Mouse (Mus musculus): ENCODE measurements around the gene Defb15. TPM values are rescaled to one million over a fixed set of nuclear protein-coding genes. Genes with fewer than 3 reads are reported as not detected.
"Not testable (repeated sequence)": the region's sequence is repeated elsewhere in the genome, so short reads cannot be mapped to it uniquely, and the experiment has no call there.

The Defb15 gene
- polyA plus RNA-seq (2015; fragmentation: Nextera tagmentation; extraction: Ambion mirVana) = not detected in 2 replicates

GRCm38 (mm10) chr8:21932610-21933009 lies at the start of gene Defb15:
Defb15 (minus strand) TSS chr8:21932710.
- Histone ChIP-seq H3K4me2 (replicated peaks) (no peak within 1 kb of the TSS), H3K4me1 (replicated peaks) (no peaks in the 10 kb centered on the region), H3K9me3 (no peaks in the 10 kb centered on the region), H3K9ac (no peak within 1 kb of the TSS), H3K36me3 (no peaks in the 10 kb centered on the region), H3K27me3 (replicated peaks) (no peaks in the 10 kb centered on the region), H3K27ac (no peak within 1 kb of the TSS), H3K4me3 (replicated peaks) (no peak within 1 kb of the TSS)
- WGBS = 89% methylated on average over 6 of the region's 6 CpGs
- ATAC-seq = no peak

- Histone ChIP-seq H3K4me2 (replicated peaks) (no peak overlapping the region), H3K9ac (no peak overlapping the region), H3K4me1 (replicated peaks) (no peaks in the 10 kb centered on the region), H3K36me3 (no peaks in the 10 kb centered on the region), H3K4me3 (replicated peaks) (no peak overlapping the region), H3K9me3 (no peaks in the 10 kb centered on the region), H3K27me3 (replicated peaks) (no peaks in the 10 kb centered on the region), H3K27ac (no peak overlapping the region)
- WGBS = 60% methylated on average over 8 of the region's 8 CpGs
- no peak for ATAC-seq
Measured at GRCm38 (mm10) chr8:21981664-21982337, 49.3 kb upstream of the Defb15 start.

- H3K4me1 ChIP-seq (replicated peaks) = no peaks in the 10 kb centered on the region
- 68% methylated on average over 4 of the region's 4 CpGs for WGBS
- H3K4me3 ChIP-seq (replicated peaks) = no peak overlapping the region
- no peak overlapping the region for H3K9ac ChIP-seq
- no peak overlapping the region for H3K4me2 ChIP-seq (replicated peaks)
- H3K27ac ChIP-seq = no peak overlapping the region
- no peaks in the 10 kb centered on the region for H3K27me3 ChIP-seq (replicated peaks)
- H3K9me3 ChIP-seq = no peaks in the 10 kb centered on the region
- H3K36me3 ChIP-seq = no peaks in the 10 kb centered on the region
- ATAC-seq = no peak
Measured at GRCm38 (mm10) chr8:21978193-21978592, 45.7 kb upstream of the Defb15 start.

- Histone ChIP-seq H3K27me3 (replicated peaks) (no peaks in the 10 kb centered on the region), H3K9me3 (no peaks in the 10 kb centered on the region), H3K4me1 (replicated peaks) (no peaks in the 10 kb centered on the region), H3K9ac (no peak within 1 kb of the TSS), H3K27ac (no peak within 1 kb of the TSS), H3K4me2 (replicated peaks) (no peak within 1 kb of the TSS), H3K4me3 (replicated peaks) (no peak within 1 kb of the TSS), H3K36me3 (no peaks in the 10 kb centered on the region)
- 76% methylated on average over 3 of the region's 3 CpGs for WGBS
- ATAC-seq = no peak
Measured at GRCm38 (mm10) chr8:21969475-21969874, 37.0 kb upstream of the Defb15 start, which contains the start of gene Ccdc70. Ccdc70 (plus strand) TSS chr8:21969775.

GRCm38 (mm10) chr8:21966646-21967045 lies 34.1 kb upstream of the Defb15 start:
- no peak overlapping the region for H3K4me3 ChIP-seq (replicated peaks)
- no peak for ATAC-seq
- no peaks in the 10 kb centered on the region for H3K4me1 ChIP-seq (replicated peaks)
- H3K4me2 ChIP-seq (replicated peaks) = no peak overlapping the region
- H3K36me3 ChIP-seq = no peaks in the 10 kb centered on the region
- H3K9ac ChIP-seq = no peak overlapping the region
- H3K27ac ChIP-seq = no peak overlapping the region
- H3K9me3 ChIP-seq = no peaks in the 10 kb centered on the region
- H3K27me3 ChIP-seq (replicated peaks) = no peaks in the 10 kb centered on the region
- WGBS = 79% methylated on average over 1 of the region's 1 CpGs

GRCm38 (mm10) chr8:21958414-21958813 lies 25.9 kb upstream of the Defb15 start, which contains the start of gene Fam90a1a:
Fam90a1a (plus strand) TSS chr8:21958714.
- WGBS = 88% methylated on average over 2 of the region's 2 CpGs
- H3K36me3 ChIP-seq = no peaks in the 10 kb centered on the region

GRCm38 (mm10) chr8:21956336-21956735 lies 23.8 kb upstream of the Defb15 start:
- no peaks in the 10 kb centered on the region for H3K27me3 ChIP-seq (replicated peaks)
- H3K9me3 ChIP-seq = no peaks in the 10 kb centered on the region
- H3K4me3 ChIP-seq (replicated peaks) = no peak overlapping the region
- H3K9ac ChIP-seq = no peak overlapping the region
- H3K4me2 ChIP-seq (replicated peaks) = no peak overlapping the region
- WGBS = 90% methylated on average over 3 of the region's 3 CpGs
- ATAC-seq = no peak
- no peak overlapping the region for H3K27ac ChIP-seq
- H3K4me1 ChIP-seq (replicated peaks) = no peaks in the 10 kb centered on the region
- no peaks in the 10 kb centered on the region for H3K36me3 ChIP-seq

More at GRCm38 (mm10) chr8:21958414-21958813, 25.9 kb upstream of the Defb15 start, which contains the start of gene Fam90a1a:
- Histone ChIP-seq H3K4me3 (replicated peaks) (no peak within 1 kb of the TSS), H3K4me2 (replicated peaks) (no peak within 1 kb of the TSS), H3K9me3 (no peaks in the 10 kb centered on the region), H3K9ac (no peak within 1 kb of the TSS), H3K4me1 (replicated peaks) (no peaks in the 10 kb centered on the region), H3K27me3 (replicated peaks) (no peaks in the 10 kb centered on the region), H3K27ac (no peak within 1 kb of the TSS)
- no peak for ATAC-seq

- Histone ChIP-seq H3K27ac (no peak overlapping the region), H3K4me1 (replicated peaks) (no peaks in the 10 kb centered on the region), H3K9ac (no peak overlapping the region), H3K4me2 (replicated peaks) (no peak overlapping the region), H3K9me3 (no peaks in the 10 kb centered on the region), H3K36me3 (no peaks in the 10 kb centered on the region), H3K4me3 (replicated peaks) (no peak overlapping the region), H3K27me3 (replicated peaks) (no peaks in the 10 kb centered on the region)
- WGBS = 10% methylated on average over 9 of the region's 9 CpGs
- no peak for ATAC-seq
Measured at GRCm38 (mm10) chr8:21955321-21955720, 22.8 kb upstream of the Defb15 start.

GRCm38 (mm10) chr8:21947311-21948017 lies 15.0 kb upstream of the Defb15 start:
- Histone ChIP-seq H3K4me2 (replicated peaks) (no peak overlapping the region), H3K9ac (no peak overlapping the region), H3K4me1 (replicated peaks) (no peaks in the 10 kb centered on the region), H3K9me3 (no peaks in the 10 kb centered on the region), H3K36me3 (no peaks in the 10 kb centered on the region), H3K27ac (no peak overlapping the region), H3K27me3 (replicated peaks) (no peaks in the 10 kb centered on the region), H3K4me3 (replicated peaks) (no peak overlapping the region)
- 69% methylated on average over 9 of the region's 9 CpGs for WGBS
- ATAC-seq = no peak

GRCm38 (mm10) chr8:21946462-21946861 lies 14.0 kb upstream of the Defb15 start, which contains the start of gene Defb13:
Defb13 (plus strand) TSS chr8:21946762.
- Histone ChIP-seq H3K9ac (no peak within 1 kb of the TSS), H3K36me3 (no peaks in the 10 kb centered on the region), H3K4me3 (replicated peaks) (no peak within 1 kb of the TSS), H3K4me1 (replicated peaks) (no peaks in the 10 kb centered on the region), H3K27me3 (replicated peaks) (no peaks in the 10 kb centered on the region), H3K9me3 (no peaks in the 10 kb centered on the region), H3K27ac (no peak within 1 kb of the TSS), H3K4me2 (replicated peaks) (no peak within 1 kb of the TSS)
- 82% methylated on average over 6 of the region's 6 CpGs for WGBS
- ATAC-seq = no peak

GRCm38 (mm10) chr8:21938052-21938451 lies 5.5 kb upstream of the Defb15 start, which contains the start of gene Defb35:
Defb35 (plus strand) TSS chr8:21938352.
- not testable (repeated sequence) for H3K9me3 ChIP-seq; H3K4me3 ChIP-seq (replicated peaks); H3K27me3 ChIP-seq (replicated peaks); H3K36me3 ChIP-seq; H3K9ac ChIP-seq; H3K27ac ChIP-seq; H3K4me2 ChIP-seq (replicated peaks); ATAC-seq; H3K4me1 ChIP-seq (replicated peaks)
- WGBS = 86% methylated on average over 4 of the region's 4 CpGs

- 86% methylated on average over 3 of the region's 3 CpGs for WGBS
- not testable (repeated sequence) for H3K9me3 ChIP-seq; H3K4me2 ChIP-seq (replicated peaks); H3K36me3 ChIP-seq; ATAC-seq; H3K4me3 ChIP-seq (replicated peaks); H3K4me1 ChIP-seq (replicated peaks); H3K27me3 ChIP-seq (replicated peaks); H3K27ac ChIP-seq; H3K9ac ChIP-seq
Measured at GRCm38 (mm10) chr8:21930754-21931153, 1.8 kb downstream of the Defb15 start.

All from intestine, embryonic 15.5 days (tissue).